Mouse (Mus musculus): ENCODE measurements at regions not wholly inside any gene's neighbourhood (a gene's known extent, or its start where the extent isn't known, plus 50 kb on each side); places are given as distances from the start of the nearest gene placed in this dataset.
A peak's percentile ranks its signal among the peaks of the same experiment; 100 is the strongest.
"Not testable (repeated sequence)": the region's sequence is repeated elsewhere in the genome, so short reads cannot be mapped to it uniquely, and the experiment has no call there.

GRCm38 (mm10) chr12:107159126-107159525 lies 329.3 kb upstream of the 3110018I06Rik start:
- DNase-seq (ENCODE audit: low spot score) = no peak

GRCm38 (mm10) chr12:107160137-107160536 lies 328.3 kb upstream of the 3110018I06Rik start:
- DNase-seq (ENCODE audit: low spot score) = peak; percentile 17

- DNase-seq (ENCODE audit: low spot score) = peak; percentile 17
Measured at GRCm38 (mm10) chr12:107160628-107161027, 327.8 kb upstream of the 3110018I06Rik start.

DNA sequence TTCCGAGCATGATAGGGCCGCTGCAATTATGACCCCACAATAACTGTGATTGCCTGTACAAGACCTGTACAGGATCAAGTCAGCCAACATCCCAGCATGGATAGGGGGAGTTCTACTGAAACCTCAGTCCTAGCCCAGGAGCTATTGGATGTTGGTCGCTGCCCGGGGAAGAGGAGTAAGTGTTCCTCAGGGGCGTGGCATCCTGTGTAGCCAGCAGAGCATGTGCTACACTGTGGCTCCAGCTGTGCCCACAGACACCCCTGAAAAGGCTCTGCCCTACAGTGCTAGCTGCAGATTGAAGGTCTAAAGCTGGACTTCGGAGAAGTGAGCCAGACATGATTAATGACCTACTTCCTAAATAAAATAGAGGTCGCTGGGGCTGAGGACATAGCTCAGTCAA lies 317.5 kb upstream of the 3110018I06Rik start:
- DNase-seq (ENCODE audit: low spot score) = no peak

DNA sequence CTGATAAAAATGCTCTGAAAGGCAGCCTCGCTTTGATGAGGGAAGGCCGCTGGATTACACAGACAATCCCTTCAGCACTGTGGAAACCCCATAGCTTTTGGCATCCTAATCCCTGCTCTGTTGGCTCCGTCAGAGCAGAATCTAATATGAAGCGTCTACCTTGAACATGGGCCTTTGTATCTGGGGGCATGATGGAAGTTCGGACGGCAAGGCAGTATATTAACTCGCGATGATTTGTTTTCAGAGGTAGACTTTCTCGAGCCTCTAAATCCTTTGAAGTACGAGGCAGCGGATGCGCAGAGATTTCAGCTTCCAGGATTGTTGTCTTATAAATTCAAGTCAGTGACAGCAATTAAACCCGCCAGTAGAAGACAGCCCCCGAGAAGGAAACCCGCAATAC lies 316.8 kb upstream of the 3110018I06Rik start:
- no peak for DNase-seq (ENCODE audit: low spot score)

DNA sequence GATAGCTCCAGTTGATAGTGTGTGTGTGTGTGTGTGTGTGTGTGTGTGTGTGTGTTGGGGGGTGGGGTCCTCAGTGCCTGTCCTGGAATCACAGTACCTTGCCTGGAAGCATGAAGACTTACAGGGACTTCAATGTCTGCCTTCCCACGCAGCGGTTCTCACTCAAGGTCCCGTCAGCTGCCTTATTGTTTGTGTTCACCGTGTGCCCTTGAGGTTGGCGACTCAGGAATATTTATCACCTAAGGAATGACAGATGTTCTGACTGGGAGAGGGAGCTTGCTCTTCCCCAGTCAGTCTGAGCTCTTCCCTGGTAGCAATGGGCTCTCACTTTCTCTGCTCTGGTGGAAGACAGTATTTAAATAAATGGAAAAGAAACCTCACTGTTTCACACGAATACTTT lies 309.8 kb upstream of the 3110018I06Rik start:
- DNase-seq (ENCODE audit: low spot score) = no peak

- no peak for DNase-seq (ENCODE audit: low spot score)
Measured at GRCm38 (mm10) chr12:107180501-107180900, 307.9 kb upstream of the 3110018I06Rik start.

- DNase-seq (ENCODE audit: low spot score) = peak; percentile 12
Measured at GRCm38 (mm10) chr12:107181291-107181690, 307.1 kb upstream of the 3110018I06Rik start.

DNA sequence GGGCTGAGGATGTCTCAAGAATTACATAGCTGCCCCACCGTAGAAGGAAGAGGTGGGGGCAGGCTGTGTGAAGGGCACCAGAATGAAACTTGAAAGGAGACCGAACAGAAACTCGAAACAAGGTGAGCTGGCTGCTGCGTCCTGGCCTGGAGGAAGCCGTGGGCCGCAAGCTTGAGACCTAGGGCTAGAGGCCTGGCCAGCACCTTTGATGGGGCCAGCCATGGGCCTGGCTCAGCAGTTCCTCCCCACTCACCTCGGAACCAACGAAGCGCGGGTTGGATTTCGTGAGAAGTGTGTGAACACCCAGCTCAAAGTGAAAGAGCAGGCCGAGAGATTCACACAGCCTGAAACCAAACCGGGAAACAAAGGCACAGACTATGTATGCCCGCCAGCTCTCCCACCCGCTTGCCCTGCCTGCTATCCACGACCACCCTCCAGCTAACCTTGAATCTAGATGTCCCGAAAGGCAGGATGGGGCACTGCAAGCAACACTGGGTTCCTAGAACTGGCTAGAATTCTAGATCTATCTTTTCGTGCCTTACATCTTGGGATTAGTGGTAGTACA lies 306.3 kb upstream of the 3110018I06Rik start:
- no peak for DNase-seq (ENCODE audit: low spot score)

DNA sequence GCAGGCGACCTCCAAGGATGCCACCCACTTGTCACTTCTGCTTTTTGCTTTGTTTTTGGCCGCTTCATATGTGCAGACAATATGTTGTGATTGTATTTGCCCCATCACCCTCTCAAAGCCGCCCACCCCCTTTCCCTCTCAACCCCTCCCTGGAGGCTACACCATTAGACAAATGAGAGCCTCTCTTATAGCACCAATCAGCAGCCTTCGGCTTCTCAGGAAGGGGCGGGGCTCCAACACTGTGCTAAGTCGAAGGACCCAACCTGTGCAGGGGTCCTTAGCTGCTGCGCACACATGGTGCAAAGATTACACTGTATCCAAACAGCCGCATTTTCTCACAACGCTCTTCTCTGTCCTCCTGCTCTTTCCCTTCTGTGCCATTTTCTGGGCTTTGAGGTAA lies 305.1 kb upstream of the 3110018I06Rik start:
- no peak for DNase-seq (ENCODE audit: low spot score)

DNA sequence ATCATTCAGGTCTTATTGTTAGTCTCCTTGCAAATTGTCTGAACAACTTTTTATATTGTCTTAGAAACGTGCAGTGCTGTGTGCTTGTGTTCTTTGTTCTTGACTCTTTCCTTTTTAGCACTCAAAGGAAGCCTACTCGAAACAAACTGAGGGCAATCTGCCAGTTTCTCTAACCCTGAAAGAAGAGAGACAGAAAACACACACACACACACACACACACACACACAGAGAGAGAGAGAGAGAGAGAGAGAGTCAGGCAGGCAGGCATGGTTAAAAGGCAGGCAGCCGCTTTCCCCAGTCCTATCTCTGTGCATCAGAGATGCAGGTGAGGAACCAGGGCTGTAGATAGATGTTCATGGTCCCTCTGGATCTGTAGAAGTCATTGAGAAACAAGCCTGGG lies 304.0 kb upstream of the 3110018I06Rik start:
- no peak for DNase-seq (ENCODE audit: low spot score)

DNA sequence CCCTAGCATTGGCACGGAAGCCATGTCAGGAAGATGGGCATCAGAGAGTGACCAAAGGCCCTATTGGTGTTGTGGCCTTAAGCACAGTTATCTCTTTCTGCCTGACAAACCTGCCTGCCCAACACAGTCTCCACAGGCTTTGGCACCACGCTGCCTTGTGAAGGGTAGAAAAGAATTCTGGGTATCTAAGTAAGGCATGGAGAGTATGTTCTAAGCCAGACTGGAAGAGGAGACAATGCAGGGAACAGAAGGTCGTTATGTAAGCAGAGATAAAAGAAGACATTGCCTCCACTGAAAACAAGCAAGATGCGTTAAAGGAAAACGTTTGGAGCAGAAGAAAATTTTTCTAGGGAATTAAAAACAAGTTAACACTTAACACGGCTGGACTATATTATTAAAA lies 302.1 kb upstream of the 3110018I06Rik start:
- DNase-seq (ENCODE audit: low spot score) = no peak

- DNase-seq (ENCODE audit: low spot score) = no peak
Measured at GRCm38 (mm10) chr12:107188055-107188454, 300.4 kb upstream of the 3110018I06Rik start.

DNA sequence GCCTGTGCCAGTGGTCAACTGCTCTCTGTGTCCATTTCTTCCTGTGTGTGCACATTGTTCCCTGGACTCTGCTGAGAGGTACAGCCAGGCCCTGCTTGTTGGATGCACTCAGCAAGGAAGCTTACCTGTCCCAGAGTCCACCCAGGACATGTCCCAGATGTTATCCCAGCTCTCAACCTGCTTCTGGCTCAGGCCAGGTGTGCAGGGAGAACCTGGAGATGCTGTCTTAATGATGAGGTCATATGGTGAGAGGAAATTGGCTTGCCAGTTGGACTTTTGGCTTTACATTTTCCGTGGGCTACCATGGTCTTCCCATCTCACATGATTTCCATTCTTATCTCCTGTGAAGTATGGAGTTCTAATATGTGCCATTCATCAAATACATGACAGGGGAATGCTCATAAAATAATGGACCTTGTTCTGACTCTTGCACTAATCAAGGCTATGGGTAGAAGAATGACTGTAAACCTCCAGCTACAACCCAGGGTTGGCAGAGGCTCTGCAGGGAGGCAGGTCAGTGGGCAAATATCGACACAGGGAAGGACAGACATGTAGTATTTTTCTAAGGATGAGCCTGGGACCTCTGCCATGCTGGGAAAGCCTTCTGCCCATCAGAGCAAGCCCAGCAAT lies 289.9 kb upstream of the 3110018I06Rik start:
- DNase-seq (ENCODE audit: low spot score) = no peak

GRCm38 (mm10) chr12:107200903-107201302 lies 287.5 kb upstream of the 3110018I06Rik start:
- no peak for DNase-seq (ENCODE audit: low spot score)

DNA sequence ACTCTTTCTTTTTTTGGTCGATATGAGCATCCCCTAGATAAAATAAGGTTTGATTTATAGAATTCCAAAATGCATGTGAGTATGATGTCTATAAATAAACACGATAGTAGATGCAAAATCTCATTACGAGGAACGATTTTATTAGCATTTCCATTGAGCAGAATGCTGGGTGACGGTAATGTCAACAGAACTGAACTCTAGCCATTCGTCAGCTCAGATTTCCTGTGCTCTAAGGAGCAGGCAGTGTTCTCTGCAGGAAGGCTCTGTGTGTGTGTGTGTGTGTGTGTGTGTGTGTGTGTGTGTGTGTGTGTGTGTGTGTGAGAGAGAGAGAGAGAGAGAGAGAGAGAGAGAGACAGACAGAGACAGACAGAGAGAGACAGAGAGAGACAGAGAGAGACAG lies 279.6 kb upstream of the 3110018I06Rik start:
- not testable (repeated sequence) for DNase-seq (ENCODE audit: low spot score)

- DNase-seq (ENCODE audit: low spot score) = no peak
Measured at GRCm38 (mm10) chr12:107212826-107213225, 275.6 kb upstream of the 3110018I06Rik start.

- DNase-seq (ENCODE audit: low spot score) = no peak
Measured at GRCm38 (mm10) chr12:107216119-107216518, 272.3 kb upstream of the 3110018I06Rik start.

DNA sequence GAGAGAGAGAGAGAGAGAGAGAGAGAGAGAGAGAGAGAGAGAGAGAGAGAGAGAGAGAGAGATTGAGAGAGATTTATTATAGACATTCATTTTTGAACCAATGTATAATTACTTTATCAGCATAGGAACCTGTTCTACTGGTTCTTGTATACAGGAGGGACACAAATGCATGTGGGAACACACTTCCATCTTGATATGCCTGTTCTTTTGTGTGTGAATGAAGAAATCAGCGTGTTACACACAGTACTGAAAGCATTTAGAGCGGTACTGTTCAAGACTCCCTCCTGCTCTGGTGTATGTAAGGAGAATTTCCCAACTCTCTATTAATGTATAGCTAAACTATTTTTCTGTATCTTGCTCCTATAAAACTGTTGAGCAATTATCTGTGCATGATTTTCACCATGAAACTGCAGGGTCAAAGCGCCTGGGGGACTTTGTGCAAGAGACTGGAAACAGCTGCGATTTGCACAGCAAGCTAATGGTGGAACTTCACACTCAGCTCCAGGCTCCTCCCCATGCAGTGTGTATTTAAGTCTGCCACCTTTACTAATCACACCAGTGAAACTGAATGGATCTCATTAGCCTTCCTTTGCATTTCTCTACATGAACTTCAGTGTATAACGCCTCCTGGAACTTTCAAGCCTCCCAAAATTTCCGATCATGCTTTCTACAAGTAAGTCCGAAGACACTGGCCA lies 267.0 kb upstream of the 3110018I06Rik start:
- DNase-seq (ENCODE audit: low spot score) = no peak

DNA sequence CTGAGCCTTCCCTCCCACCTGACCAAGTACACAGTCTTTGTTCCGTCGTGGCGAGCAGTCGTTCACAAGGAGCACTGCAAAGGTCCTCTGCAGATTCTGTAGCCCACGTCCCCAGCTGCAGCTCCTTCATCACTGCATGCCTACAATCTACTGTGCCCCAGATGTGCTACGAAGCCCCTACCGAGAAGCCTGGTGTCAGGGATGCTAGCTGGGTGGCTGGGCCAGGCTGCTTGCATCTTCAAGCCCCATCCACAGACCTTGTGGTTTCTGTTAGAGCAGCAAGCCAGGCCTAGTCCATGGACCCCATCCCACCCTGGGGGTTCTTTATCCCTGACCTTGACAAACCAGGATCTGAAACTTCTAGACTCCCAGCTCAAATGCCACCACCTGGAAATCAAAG lies 266.3 kb upstream of the 3110018I06Rik start:
- no peak for DNase-seq (ENCODE audit: low spot score)

GRCm38 (mm10) chr12:107230097-107230496 lies 258.3 kb upstream of the 3110018I06Rik start:
- no peak for DNase-seq (ENCODE audit: low spot score)

GRCm38 (mm10) chr12:107231629-107232028 lies 256.8 kb upstream of the 3110018I06Rik start:
- DNase-seq (ENCODE audit: low spot score) = peak; percentile 15

DNA sequence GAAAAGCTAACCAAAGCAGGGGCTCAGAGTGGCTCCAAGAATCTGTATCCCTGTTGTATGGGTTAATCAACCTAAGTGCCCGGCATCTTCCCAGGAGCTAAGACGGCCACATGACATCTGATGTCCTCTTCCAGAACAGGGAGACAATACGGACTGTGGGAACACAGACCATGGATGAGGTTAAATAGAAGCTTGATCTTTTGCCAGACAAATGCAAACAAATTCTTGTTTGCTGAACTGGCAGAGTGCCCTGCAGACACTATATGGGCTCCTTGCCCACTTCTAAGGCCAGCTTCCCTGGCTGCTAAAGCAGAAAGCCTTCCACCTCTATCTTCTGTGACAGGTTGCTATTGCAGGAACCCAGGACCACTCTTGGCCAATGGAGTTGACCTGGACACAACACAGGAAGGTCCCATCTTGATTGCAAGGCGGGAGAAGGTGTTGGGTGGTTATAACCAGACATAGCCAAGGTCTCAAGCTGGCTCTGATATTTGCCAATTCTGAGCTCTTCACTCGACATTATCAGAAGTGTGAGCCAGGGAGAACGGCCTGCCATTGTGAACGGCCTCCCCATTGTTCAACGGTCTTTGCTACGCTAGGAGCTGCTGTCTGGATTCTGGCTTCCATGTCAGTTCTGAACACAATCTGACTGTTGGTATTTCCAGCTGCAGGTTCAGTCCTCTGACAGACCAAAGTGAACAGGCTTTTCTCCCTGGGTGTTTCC lies 237.5 kb upstream of the 3110018I06Rik start:
- no peak for DNase-seq (ENCODE audit: low spot score)

Data from retina, embryonic 14.5 days (tissue).